Mouse (Mus musculus): ENCODE measurements around the gene Zfp213.

DNA sequence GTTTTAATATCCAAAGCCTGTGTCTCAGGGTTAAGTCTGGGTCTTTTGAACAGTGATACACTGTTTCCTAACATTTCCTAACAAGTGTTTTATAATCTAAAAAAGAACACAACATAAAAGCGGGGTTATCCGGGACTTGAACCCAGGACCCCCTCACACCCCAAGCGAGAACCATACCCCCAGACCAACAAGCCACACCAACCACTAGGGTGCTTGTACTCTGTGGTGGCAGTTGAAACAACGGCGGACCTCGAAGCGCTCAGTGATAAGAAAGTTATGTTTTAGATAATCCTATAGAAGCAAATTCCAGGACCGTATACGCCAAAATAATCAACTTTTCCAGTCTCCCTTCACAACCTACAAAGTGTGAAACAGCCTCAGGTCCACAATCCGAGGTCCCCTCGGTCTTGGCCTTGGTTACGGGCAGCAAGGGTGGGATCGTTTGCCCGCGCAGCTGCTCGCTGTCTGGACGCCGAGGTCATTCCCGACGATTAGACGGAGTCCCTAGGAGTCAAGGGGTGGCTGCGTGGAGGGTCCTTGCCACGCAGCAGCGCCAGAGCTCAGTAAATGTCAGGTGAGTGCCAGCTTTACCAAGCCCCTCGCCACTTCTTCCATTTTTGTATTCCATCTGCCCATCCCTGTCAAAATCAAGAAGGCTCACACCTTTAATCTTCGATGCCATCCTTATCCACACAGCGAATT lies 26.3 kb downstream of the Zfp213 start:
- TF ChIP-seq TAL1 (IDR thresholded peaks at IDR 0.05; ENCODE audit: low read length) (no peak), GATA1 (IDR thresholded peaks at IDR 0.05; ENCODE audit: low read length) (no peak)

Data from erythroblast, embryonic 14.5 days (primary cell).